In the genomic region with DNA sequence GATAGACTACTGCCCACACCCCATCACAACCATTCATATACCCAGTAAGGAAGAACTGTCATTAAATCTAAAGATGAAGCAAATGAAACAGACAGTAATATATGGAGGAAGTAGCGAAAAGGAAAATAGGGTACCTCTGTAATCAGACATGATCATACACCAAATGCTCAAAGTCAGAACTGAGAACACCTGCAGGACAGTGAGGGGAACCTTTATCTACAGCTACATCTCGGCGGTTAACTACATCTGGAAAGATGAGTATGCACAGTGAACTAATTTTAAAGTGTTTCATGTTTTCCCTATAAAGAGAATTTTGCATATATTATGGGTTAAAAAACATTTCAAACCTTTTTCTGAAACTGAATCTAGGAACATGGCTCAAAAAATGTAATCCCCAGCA, we compare ENCODE assay signal across 16 mouse cellular contexts. TPM values are rescaled to one million over a fixed set of nuclear protein-coding genes. Genes with fewer than 3 reads are reported as not detected.
"Had no signal": no experiment of that assay in that cellular context is flagged by ENCODE, and none has a peak within 500 bp of the region (broad histone marks: within the 10 kb centered on the region; RNA-seq: fewer than 3 reads in every experiment).

No protein-coding gene starts in this region.

- DNase-seq: gastrocnemius, postnatal 14 days; gastrocnemius, postnatal 36 days; heart, adult 18-20 months; heart, postnatal 10 days; heart, postnatal 36 days; kidney, adult 11 months; kidney, adult 2 months; kidney, adult 9 months; kidney, postnatal 14 days; kidney, postnatal 36 days; layer of hippocampus, adult 9-11 months; layer of hippocampus, postnatal 36 days; liver had no signal

RNA-seq across cellular contexts. Expression of a gene that starts 19.7 kb away (rescaled TPM):
- total RNA-seq: gastrocnemius, postnatal 36 days; heart, postnatal 36 days; hematopoietic stem cell, adult 5-6 weeks had no signal

RNA-seq across cellular contexts. Expression of a gene that starts 32.4 kb away (rescaled TPM):
- total RNA-seq: gastrocnemius, adult 18-20 months; gastrocnemius, postnatal 36 days; left cerebral cortex, adult 18-20 months had no signal
